Mouse (Mus musculus) hematopoietic stem cell, adult 5-6 weeks (primary cell): ENCODE measurements around the gene Iqschfp. TPM values are rescaled to one million over a fixed set of nuclear protein-coding genes. Genes with fewer than 3 reads are reported as not detected.

Source experiments
- ATAC-seq, 2 experiments: fragments of 125-278 bp in 1 of 2; replicated peaks in 1 of 2; 2 replicates each; pipeline ENCODE4 v1.8.0; 2016 to 2017; ENCODE audit warnings: inconsistent platforms in 2 of 2, mild to moderate bottlenecking in 2 of 2, moderate number of reproducible peaks in 2 of 2, low read depth in 1 of 2, moderate TSS enrichment in 1 of 2; ENCODE audit not compliant: low FRiP score in 2 of 2, poor library complexity in 2 of 2, severe bottlenecking in 2 of 2, insufficient read depth in 1 of 2, low TSS enrichment in 1 of 2
- total RNA-seq: library from RNA; stranded (forward); fragments of 172-1452, 232-1000 nt; gene quantifications from 2 replicates; pipeline ENCODE4 v1.2.3, GENCODE M21; 2017

Iqschfp gene
- total RNA-seq, 1 experiment from 2014 or later: not detected

- no peak for ATAC-seq
Observed at GRCm38 (mm10) chr3:68602891-68603290, 710.9 kb downstream of the Iqschfp start.

- ATAC-seq: no peak
Observed at GRCm38 (mm10) chr3:68604467-68604866, 712.4 kb downstream of the Iqschfp start.

- no peak for ATAC-seq
Observed at GRCm38 (mm10) chr3:68604962-68605361, 712.9 kb downstream of the Iqschfp start.

- no peak for ATAC-seq
Observed at GRCm38 (mm10) chr3:68605942-68606603, 714.0 kb downstream of the Iqschfp start.

GRCm38 (mm10) chr3:68606730-68607129, 714.7 kb downstream of the Iqschfp start:
- ATAC-seq: no peak

- ATAC-seq: no peak
Observed at GRCm38 (mm10) chr3:68607336-68607735, 715.3 kb downstream of the Iqschfp start.

- no peak for ATAC-seq
Observed at GRCm38 (mm10) chr3:68608848-68609497, 716.9 kb downstream of the Iqschfp start.

- no peak for ATAC-seq
Observed at GRCm38 (mm10) chr3:68610011-68610410, 718.0 kb downstream of the Iqschfp start.

GRCm38 (mm10) chr3:68610598-68611261, 718.7 kb downstream of the Iqschfp start:
- ATAC-seq: no peak

- ATAC-seq: peak; percentile 54 to 65; a peak in 3 of 4 replicates
Observed at GRCm38 (mm10) chr3:68615042-68615810, 723.2 kb downstream of the Iqschfp start.

GRCm38 (mm10) chr3:68616363-68616762, 724.3 kb downstream of the Iqschfp start:
- no peak for ATAC-seq

GRCm38 (mm10) chr3:68617708-68618107, 725.7 kb downstream of the Iqschfp start:
- no peak; a peak in 1 of 4 replicates for ATAC-seq

- no peak for ATAC-seq
Observed at GRCm38 (mm10) chr3:68619097-68619496, 727.1 kb downstream of the Iqschfp start.

GRCm38 (mm10) chr3:68621971-68622370, 729.9 kb downstream of the Iqschfp start:
- ATAC-seq: no peak

- ATAC-seq: no peak
Observed at GRCm38 (mm10) chr3:68623036-68623435, 731.0 kb downstream of the Iqschfp start.

- ATAC-seq: peak; percentile 37 to 56; a peak in 2 of 4 replicates
Observed at GRCm38 (mm10) chr3:68624471-68624870, 732.4 kb downstream of the Iqschfp start.

GRCm38 (mm10) chr3:68630261-68630660, 738.2 kb downstream of the Iqschfp start:
- no peak for ATAC-seq

- ATAC-seq: no peak
Observed at GRCm38 (mm10) chr3:68630821-68631220, 738.8 kb downstream of the Iqschfp start.
